Mouse (Mus musculus) cortical plate, adult 2 months (tissue): Measurements from ENCODE around the gene Zfp148. TPM values are rescaled to one million over a fixed set of nuclear protein-coding genes. Genes with fewer than 3 reads are reported as not detected.

Experiments
- H3K27ac ChIP-seq: fragments of 200-500 bp; 2 replicates; pipeline ENCODE4 v1.5.1; 2012; ENCODE audit warnings: low read length, control low read depth, inconsistent platforms; ENCODE audit not compliant: insufficient read depth
- H3K4me1 ChIP-seq: fragments of 200-500 bp; 2 replicates; pipeline ENCODE4 v1.6.1; 2011; ENCODE audit warnings: low read length; ENCODE audit not compliant: control insufficient read depth, insufficient read depth
- H3K4me3 ChIP-seq: fragments of 200-500 bp; 2 replicates; pipeline ENCODE4 v1.5.1; 2011; ENCODE audit warnings: mild to moderate bottlenecking, low read length, control low read depth; ENCODE audit not compliant: insufficient read depth
- CTCF ChIP-seq: fragments of 200-500 bp; IDR thresholded peaks from 2 replicates; pipeline ENCODE4 v1.5.1; 2011; ENCODE audit warnings: mild to moderate bottlenecking, control low read depth, low read length; ENCODE audit not compliant: insufficient read depth; ENCODE audit errors: extremely low read depth
- POLR2A ChIP-seq: fragments of 200-500 bp; IDR thresholded peaks from 2 replicates; pipeline ENCODE4 v1.6.1; 2011; ENCODE audit warnings: mild to moderate bottlenecking, low read length, control low read depth; ENCODE audit not compliant: insufficient read depth; ENCODE audit errors: extremely low read depth
- polyA plus RNA-seq: library from polyadenylated mRNA; depleted of rRNA; stranded (reverse); fragments of >200 nt; gene quantifications from 2 replicates; pipeline ENCODE4 v1.2.3, GENCODE M21; 2012

Zfp148 gene
- polyA plus RNA-seq, 1 experiment: 35.5 TPM

DNA sequence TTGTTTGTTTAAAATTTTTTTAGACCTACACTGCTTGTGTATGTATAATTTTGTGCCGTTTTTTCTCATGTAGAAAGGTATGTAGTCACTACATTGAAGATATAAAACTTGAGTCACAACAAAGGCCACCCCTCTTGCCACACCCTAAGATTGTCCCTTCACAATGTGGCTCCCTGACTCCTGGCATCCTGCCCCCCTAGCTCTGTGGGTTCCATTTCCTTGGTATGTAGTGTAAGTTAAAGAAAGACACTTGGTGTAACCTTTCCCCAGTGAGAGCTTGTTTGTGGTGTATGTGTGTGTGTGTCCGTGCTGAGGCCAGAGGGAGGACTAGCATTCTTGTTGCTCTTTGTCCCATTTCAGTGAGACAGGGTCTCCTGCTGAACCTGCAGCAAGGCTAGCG lies 23.4 kb downstream of the Zfp148 start:
- no peak for TF ChIP-seq POLR2A
- no peak for TF ChIP-seq CTCF
- Histone ChIP-seq H3K27ac (no peak overlapping the region), H3K4me1 (peaks cover 5% of the 10 kb centered on the region; the same call in 1 of the 2 replicates), H3K4me3 (no peak overlapping the region)

DNA sequence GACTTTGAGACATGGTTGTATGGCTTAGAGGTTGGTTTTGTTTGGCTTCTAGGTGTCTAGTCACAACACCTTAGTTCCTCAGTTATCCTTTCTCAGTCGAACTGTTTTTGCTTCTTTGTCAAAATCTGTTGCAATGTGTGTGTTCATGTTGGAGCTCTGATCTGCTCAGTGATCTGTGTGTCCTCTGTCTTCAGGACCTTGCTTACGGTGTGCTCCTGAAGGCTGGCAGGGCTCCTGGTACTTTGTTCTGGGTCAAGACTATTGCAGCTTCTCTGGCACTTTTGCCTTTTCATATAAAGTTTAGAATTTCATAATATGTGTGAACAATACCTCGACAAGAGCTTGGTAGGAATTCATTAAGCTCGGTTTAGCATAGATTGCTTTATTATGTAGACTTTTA lies 24.9 kb downstream of the Zfp148 start:
- Histone ChIP-seq H3K4me3 (no peak overlapping the region), H3K27ac (no peak overlapping the region), H3K4me1 (peaks cover 5% of the 10 kb centered on the region; the same call in 1 of the 2 replicates)
- TF ChIP-seq POLR2A: no peak
- TF ChIP-seq CTCF: no peak

DNA sequence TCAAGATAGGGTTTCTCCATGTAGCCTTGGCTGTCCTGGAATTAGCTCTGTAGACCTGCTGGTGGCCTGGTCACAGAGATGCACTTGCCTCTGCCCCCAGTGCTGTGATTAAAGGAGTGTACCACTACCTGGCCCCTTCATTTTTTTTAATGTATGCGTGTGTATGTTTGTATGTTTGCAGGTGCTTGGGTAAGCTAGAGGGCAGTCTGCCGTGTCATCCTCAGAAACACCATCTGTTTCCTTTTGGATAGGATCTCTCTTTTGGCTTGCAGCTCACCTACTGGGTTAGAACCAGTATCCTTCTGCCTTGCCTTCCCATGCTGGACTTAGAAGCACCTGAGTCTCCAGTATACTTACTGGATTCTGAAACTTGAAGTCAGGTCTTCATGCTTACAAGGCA lies 29.5 kb downstream of the Zfp148 start:
- Histone ChIP-seq H3K4me1 (peaks cover 6% of the 10 kb centered on the region; the same call in 1 of the 2 replicates), H3K27ac (no peak overlapping the region), H3K4me3 (no peak overlapping the region)
- TF ChIP-seq CTCF (no peak), POLR2A (no peak)

DNA sequence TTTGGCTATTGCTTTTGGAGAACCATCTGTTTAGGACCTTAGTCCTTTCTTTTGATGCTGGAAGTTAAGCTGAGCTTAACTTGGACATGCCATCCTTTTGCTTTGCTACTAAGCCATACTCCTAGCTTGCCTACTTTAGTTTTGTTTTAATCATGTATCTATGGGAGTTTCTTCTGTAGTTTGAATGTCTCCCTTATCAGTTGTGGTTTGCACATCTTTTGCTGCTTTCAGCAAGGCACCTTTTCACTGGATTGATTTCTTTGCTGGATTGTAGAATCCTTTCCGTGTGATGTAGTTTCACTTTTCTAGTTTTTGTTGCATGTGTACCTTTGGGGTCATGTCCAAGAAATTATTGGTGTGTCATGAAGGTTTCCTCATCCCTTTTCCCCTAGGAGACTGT lies 30.0 kb downstream of the Zfp148 start:
- peaks cover 6% of the 10 kb centered on the region; the same call in 1 of the 2 replicates for H3K4me1 ChIP-seq
- H3K27ac ChIP-seq: no peak overlapping the region
- TF ChIP-seq POLR2A (no peak), CTCF (no peak)
- no peak overlapping the region for H3K4me3 ChIP-seq

DNA sequence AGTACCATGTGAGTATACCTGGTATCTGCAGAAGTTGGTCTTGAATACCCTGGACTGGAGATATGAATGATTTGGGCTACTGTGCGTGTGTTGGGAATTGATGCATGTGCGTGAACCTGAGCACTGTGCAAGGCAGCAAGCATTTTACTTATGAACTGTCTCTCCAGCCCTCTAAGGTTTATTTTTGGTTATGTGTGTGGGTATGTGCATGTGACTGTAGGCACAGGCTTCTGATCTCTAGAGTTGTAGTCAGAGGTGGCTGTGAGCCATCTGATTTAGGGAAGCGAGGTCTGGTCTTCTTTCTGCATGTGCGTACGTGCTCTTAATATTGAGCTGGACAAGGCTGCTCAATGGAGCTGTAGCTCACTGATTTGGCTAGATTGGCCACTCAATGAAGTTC lies 33.6 kb downstream of the Zfp148 start:
- Histone ChIP-seq H3K4me1 (peaks cover 12% of the 10 kb centered on the region), H3K4me3 (no peak overlapping the region), H3K27ac (no peak overlapping the region)
- TF ChIP-seq POLR2A (no peak), CTCF (no peak)

DNA sequence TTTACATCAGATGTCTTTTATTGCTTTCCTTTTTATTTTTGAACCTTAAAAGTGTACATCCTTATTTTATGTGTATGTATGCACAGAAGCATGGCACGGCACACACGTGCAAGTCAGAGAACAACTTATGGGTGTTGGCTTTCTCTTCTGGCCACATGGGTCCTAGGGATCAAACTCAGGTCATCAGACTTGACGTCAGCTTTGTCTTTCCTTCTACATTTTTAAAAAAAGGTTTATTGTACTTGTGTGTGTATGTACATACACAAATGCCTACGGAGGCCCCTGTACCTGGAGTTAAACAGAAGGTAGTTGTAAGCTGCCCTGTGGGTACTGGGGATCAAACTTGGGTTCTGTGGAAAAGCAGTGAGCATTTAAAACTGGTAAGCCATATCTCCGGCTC lies 35.0 kb downstream of the Zfp148 start:
- H3K4me3 ChIP-seq: no peak overlapping the region
- no peak overlapping the region for H3K27ac ChIP-seq
- no peak for TF ChIP-seq POLR2A
- H3K4me1 ChIP-seq: peaks cover 15% of the 10 kb centered on the region

DNA sequence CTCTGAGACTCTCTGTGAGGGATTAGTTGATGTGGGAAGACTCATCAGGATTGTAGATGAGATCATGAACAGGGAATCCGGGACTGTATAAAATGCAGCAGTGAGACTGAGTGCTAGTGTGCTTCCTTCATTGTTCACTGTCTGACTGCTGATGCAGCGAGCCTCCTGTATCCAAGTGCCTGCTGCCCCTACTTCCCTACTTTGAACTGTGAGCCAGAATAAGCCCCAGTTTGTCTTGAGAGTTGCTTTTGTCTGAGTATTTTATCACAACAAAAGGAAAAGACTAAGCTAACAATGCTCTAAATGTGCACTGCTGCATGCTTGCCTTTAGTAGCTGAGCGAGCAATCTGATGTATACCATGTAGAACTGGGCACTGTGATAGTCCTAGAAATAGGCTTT lies 47.7 kb downstream of the Zfp148 start:
- TF ChIP-seq CTCF (no peak), POLR2A (no peak)
- Histone ChIP-seq H3K27ac (no peak overlapping the region), H3K4me3 (no peak overlapping the region), H3K4me1 (peaks cover 2% of the 10 kb centered on the region; the same call in 1 of the 2 replicates)

DNA sequence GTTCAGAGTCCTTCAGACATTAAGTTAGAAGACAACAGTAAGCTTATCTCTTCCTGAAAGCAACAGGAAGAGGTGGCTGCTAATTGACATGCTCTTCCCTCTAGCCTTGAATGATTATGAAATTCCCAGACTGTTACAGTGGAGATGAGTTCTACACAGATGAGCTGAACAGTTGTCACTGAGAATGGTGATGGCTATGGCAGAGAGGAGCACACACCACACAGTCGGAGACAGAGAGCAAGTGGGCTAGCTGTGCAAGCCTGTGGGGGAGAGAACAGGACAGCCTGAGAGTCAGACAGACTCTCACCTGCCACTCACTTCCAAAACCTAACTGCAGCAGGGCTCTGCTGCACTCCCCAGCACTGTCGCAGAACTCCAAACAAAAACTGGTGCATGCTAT lies 51.0 kb downstream of the Zfp148 start:
- H3K27ac ChIP-seq: no peak overlapping the region
- H3K4me3 ChIP-seq: no peak overlapping the region
- TF ChIP-seq POLR2A: no peak
- TF ChIP-seq CTCF: no peak
- H3K4me1 ChIP-seq: peaks cover 2% of the 10 kb centered on the region; the same call in 1 of the 2 replicates

DNA sequence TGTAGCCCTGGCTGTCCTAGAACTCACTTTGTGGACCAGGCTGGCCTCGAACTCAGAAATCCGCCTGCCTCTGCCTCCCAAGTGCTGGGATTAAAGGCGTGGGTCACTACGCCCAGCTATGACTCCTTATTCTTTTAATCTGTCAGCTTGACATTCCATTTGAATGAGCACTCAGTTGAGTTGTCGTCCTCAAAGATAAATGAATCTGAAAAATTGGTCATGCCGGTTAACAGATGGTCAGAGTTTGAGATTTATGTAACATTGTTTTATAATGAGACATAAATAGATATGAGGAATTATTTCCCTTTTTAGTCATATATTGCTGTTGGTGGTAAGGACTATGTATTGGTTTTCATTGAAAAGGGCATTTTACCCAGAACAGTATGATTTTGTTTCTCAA lies 60.4 kb downstream of the Zfp148 start:
- TF ChIP-seq POLR2A (no peak), CTCF (no peak)

DNA sequence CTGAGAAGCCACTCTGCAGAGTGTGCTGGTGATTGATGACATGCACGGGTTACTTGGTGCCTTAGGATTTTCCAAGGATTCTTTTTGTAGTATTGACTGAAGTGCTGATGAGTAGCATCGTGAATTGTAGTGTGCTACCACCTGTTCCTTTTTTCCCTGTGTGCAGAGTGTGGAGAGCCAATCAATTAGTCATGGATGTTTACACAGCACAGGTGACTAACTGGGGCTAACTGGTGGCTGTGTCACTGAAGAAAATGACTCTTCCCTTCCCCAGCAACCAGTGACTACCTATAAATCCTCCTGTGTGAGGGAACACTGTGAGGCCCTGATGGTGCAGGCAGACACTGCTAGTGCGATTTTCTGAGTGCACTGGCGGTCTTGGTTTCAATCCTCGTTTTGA lies 66.2 kb downstream of the Zfp148 start:
- Histone ChIP-seq H3K4me1 (no peaks in the 10 kb centered on the region), H3K27ac (no peak overlapping the region), H3K4me3 (no peak overlapping the region)
- TF ChIP-seq POLR2A (no peak), CTCF (no peak)

More for the DNA sequence above, 60.4 kb downstream of the Zfp148 start:
- Histone ChIP-seq H3K4me3 (no peak overlapping the region), H3K27ac (no peak overlapping the region), H3K4me1 (no peaks in the 10 kb centered on the region)
